Mouse (Mus musculus) megakaryocyte, adult 5-6 weeks (primary cell): ENCODE results near the gene Kdelr2. TPM values are rescaled to one million over a fixed set of nuclear protein-coding genes. Genes with fewer than 3 reads are reported as not detected.

Experiments
- ATAC-seq: 2 replicates; pipeline ENCODE4 v1.8.0; 2016; ENCODE audit warnings: mild to moderate bottlenecking, inconsistent platforms; ENCODE audit not compliant: poor library complexity, severe bottlenecking
- total RNA-seq, 2 experiments: library from RNA; stranded (forward) in 1 of 2; stranded (reverse) in 1 of 2; fragments of 153-499, 151-499 nt in 1 of 2; fragments of 221-1000, 200-1000 nt in 1 of 2; gene quantifications; 2 replicates each; pipeline versions ENCODE4 v1.2.3 to v1.2.4; 2015 to 2017

Gene Kdelr2
- total RNA-seq, 2 experiments from 2014 or later, result 58.9 to 100.0 TPM

DNA sequence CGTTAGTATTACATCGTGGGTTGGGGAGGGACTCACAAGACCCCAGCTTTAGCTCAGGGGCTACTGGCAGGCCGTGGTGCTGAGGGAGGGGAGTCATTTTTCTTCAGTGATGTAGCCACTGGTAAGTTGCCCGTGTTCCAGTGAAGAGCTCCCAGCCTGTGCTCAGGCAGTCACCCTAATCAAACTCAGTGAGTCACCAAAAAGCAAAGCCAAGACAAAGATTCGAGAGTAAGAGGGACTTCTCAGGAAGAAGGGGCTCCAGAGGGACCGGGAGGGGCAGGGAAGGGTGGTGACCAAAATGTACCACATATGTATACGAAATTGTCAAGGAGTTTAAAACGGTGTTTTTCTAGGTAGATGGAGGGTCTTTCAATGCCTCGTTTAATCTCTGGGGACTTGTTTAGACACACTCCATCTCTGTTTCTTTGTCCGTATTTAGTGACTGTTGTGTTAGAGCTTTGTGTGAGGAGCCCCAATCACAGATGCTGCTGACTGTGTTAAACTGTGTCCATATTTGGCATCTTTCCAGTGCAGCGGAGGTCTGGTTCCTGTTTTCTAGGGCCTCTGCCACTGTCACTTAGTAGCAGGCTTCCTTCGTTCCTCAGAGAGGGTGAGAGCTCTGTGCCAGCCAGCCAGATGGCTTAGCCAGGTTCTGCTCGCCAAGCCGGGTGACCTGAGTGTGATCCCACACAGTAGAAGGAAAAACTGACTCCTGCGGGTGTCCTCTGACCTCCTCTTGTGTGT, 67.0 kb downstream of the Kdelr2 start:
- ATAC-seq, result peak; percentile 74

DNA sequence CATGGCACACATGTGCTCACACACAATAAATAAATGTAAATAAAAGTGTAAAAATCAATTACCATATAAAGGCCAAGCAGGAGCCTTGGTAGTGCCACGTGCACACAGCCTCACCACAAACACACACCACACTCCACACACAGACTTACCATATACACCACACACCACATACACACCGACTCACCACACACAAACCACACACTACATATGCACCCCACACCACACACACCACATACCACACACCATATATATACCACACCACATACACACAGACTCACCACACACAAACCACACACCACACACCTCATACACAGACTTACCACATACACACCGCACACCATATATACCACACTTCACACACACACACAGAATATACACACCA, 67.5 kb downstream of the Kdelr2 start:
- ATAC-seq, result no peak; the same call in 1 of the 2 replicates

Other genes starting within 250 kb of the Kdelr2 start
- gene Rbak, start 223.1 kb upstream of the Kdelr2 start, total RNA-seq (2015), result 3.8 and 5.1 TPM in 2 replicates
- 6.6 and 8.7 TPM in 2 replicates for gene Rbak, start 223.1 kb upstream of the Kdelr2 start, total RNA-seq (2017)
- gene Spdye4b, start 222.8 kb upstream of the Kdelr2 start, total RNA-seq (2015), result not detected in 2 replicates
- gene Spdye4b, start 222.8 kb upstream of the Kdelr2 start, total RNA-seq (2017), result not detected in 2 replicates
- not detected in 2 replicates for gene Spdye4a, start 176.9 kb upstream of the Kdelr2 start, total RNA-seq (2015)
- gene Spdye4a, start 176.9 kb upstream of the Kdelr2 start, total RNA-seq (2017), result not detected in 2 replicates
- gene Zfp12, start 168.7 kb upstream of the Kdelr2 start, total RNA-seq (2015), result 1.5 and 3.1 TPM in 2 replicates
- 6.4 and 6.7 TPM in 2 replicates for gene Zfp12, start 168.7 kb upstream of the Kdelr2 start, total RNA-seq (2017)
- 0.32 and 0.47 TPM in 2 replicates for gene Zfp316, start 133.8 kb upstream of the Kdelr2 start, total RNA-seq (2015)
- gene Zfp316, start 133.8 kb upstream of the Kdelr2 start, total RNA-seq (2017), result 1.2 and 1.4 TPM in 2 replicates
- 0.09 TPM in 1 of 2 replicates, not detected in the other for gene Zfp853, start 110.2 kb upstream of the Kdelr2 start, total RNA-seq (2015)
- gene Zfp853, start 110.2 kb upstream of the Kdelr2 start, total RNA-seq (2017), result not detected in 2 replicates
- gene E130309D02Rik, start 88.5 kb upstream of the Kdelr2 start, total RNA-seq (2015), result 22.4 TPM in 2 replicates
- 10.2 and 13.7 TPM in 2 replicates for gene E130309D02Rik, start 88.5 kb upstream of the Kdelr2 start, total RNA-seq (2017)
- gene Zdhhc4, start 74.6 kb upstream of the Kdelr2 start, total RNA-seq (2015), result 48.5 and 55.0 TPM in 2 replicates
- gene Zdhhc4, start 74.6 kb upstream of the Kdelr2 start, total RNA-seq (2017), result 22.3 and 24.6 TPM in 2 replicates
- gene Grid2ip, start 46.5 kb upstream of the Kdelr2 start, total RNA-seq (2015), result not detected in 2 replicates
- not detected in 2 replicates for gene Grid2ip, start 46.5 kb upstream of the Kdelr2 start, total RNA-seq (2017)
- gene Daglb, start 60.7 kb downstream of the Kdelr2 start, total RNA-seq (2015), result 16.0 and 16.1 TPM in 2 replicates
- 27.0 and 36.3 TPM in 2 replicates for gene Daglb, start 60.7 kb downstream of the Kdelr2 start, total RNA-seq (2017)
- gene Rac1, start 124.2 kb downstream of the Kdelr2 start, total RNA-seq (2015), result 1,230 and 1,275 TPM in 2 replicates
- 215 and 239 TPM in 2 replicates for gene Rac1, start 124.2 kb downstream of the Kdelr2 start, total RNA-seq (2017)
- gene Cyth3, start 218.6 kb downstream of the Kdelr2 start, total RNA-seq (2015), result 5.4 and 6.5 TPM in 2 replicates
- 7.5 and 8.9 TPM in 2 replicates for gene Cyth3, start 218.6 kb downstream of the Kdelr2 start, total RNA-seq (2017)